Mouse (Mus musculus): ENCODE data around the gene Gm20388.
A peak's percentile ranks its signal among the peaks of the same experiment; 100 is the strongest.

GRCm38 (mm10) chr8:120697979-120698272 lies 787.3 kb downstream of the Gm20388 start:
- TF ChIP-seq CTCF (IDR thresholded peaks at IDR 0.05; ENCODE audit: low read depth), result peak; percentile 83
- TF ChIP-seq EP300 (IDR thresholded peaks at IDR 0.05; ENCODE audit: low read depth), result no peak

Data from liver, embryonic 14.5 days (tissue).